ENCODE assay signal across 8 mouse cellular contexts in genomic region chr10:28075491-28076035, GRCm38 (mm10). TPM values are rescaled to one million over a fixed set of nuclear protein-coding genes. Genes with fewer than 3 reads are reported as not detected.
DNase-seq lines count a peak whose midpoint lies in the region; ATAC-seq and TF ChIP-seq lines count a peak whose summit lies in the region.

No protein-coding gene starts in this region.

- peak overlapping the region; percentile 97 for H3K27ac ChIP-seq in layer of hippocampus, adult 2 months
- H3K27ac ChIP-seq in lung, embryonic 14.5 days (ENCODE audit: low read depth): peak overlapping the region; percentile 98

- H3K4me1 ChIP-seq in lung, embryonic 14.5 days (ENCODE audit: insufficient read depth): no peaks in the 10 kb centered on the region

- H3K36me3 ChIP-seq in lung, embryonic 14.5 days (ENCODE audit: insufficient read depth): no peaks in the 10 kb centered on the region

- H3K9me3 ChIP-seq in lung, embryonic 14.5 days (ENCODE audit: low read depth, low read length): no peaks in the 10 kb centered on the region

- H3K4me2 ChIP-seq in lung, embryonic 14.5 days: peak overlapping the region; percentile 68

- H3K4me3 ChIP-seq in layer of hippocampus, adult 2 months: peak overlapping the region; percentile 65
- H3K4me3 ChIP-seq in lung, embryonic 14.5 days (ENCODE audit: low read depth, low read length): peak overlapping the region; percentile 75

- WGBS in lung, embryonic 14.5 days: under 1% methylated on average over 22 of the region's 22 CpGs

- DNase-seq in layer of hippocampus, adult 2 months (ENCODE audit: low spot score in 2 of 2): peak in 1 of 2 experiments; percentile 2
- DNase-seq in layer of hippocampus, adult 8-10 months (ENCODE audit: low spot score in 2 of 2): no peak
- DNase-seq in embryo, embryonic 10.5 days (ENCODE audit: low spot score): peak; percentile 70
- peak; percentile 15 to 21 for DNase-seq in heart, adult 9 months (ENCODE audit: low spot score in 2 of 2)
- peak; percentile 17 to 35 for DNase-seq in kidney, adult 8-10 months
- DNase-seq in lung, embryonic 14.5 days: peak; percentile 68
- DNase-seq in right cerebral cortex, postnatal 4 days: peak; percentile 21
- DNase-seq in Muller cell, postnatal 12 days (ENCODE audit: inconsistent ontology term): no peak

- TF ChIP-seq CTCF in layer of hippocampus, adult 2 months (conservative IDR thresholded peaks at IDR 0.05): no peak
- TF ChIP-seq CTCF in lung, embryonic 14.5 days (IDR thresholded peaks at IDR 0.05; ENCODE audit: low read depth): no peak

- peak; percentile 15; the same call in 1 of the 2 replicates for ATAC-seq in lung, embryonic 14.5 days (ENCODE audit: insufficient read depth)

- no peaks in the 10 kb centered on the region for H3K27me3 ChIP-seq in lung, embryonic 14.5 days (ENCODE audit: insufficient read depth, low read length)

- H3K9ac ChIP-seq in lung, embryonic 14.5 days: peak overlapping the region; percentile 85

RNA-seq across cellular contexts. Expression of gene Ptprk, which starts 0.9 kb away (rescaled TPM):
- total RNA-seq in layer of hippocampus, adult 2 months (2021): 10 to 100 TPM; 52.2 to 59.9 TPM
- total RNA-seq in layer of hippocampus, adult 8-10 months (2022): 10 to 100 TPM; 42.6 to 59.5 (median 51.5) TPM
- polyA plus RNA-seq in lung, embryonic 14.5 days (2014; fragmentation: Nextera tagmentation; extraction: Ambion mirVana): 47.9 and 50.9 TPM in 2 replicates

Comparison
In these comparisons a context has a peak if more than half of its experiments do, and no peak if none do; other contexts are left out.
1. DNase-seq: peak in embryo, embryonic 10.5 days (single experiment), heart, adult 9 months (2 of 2), kidney, adult 8-10 months (2 of 2), lung, embryonic 14.5 days (single experiment) and right cerebral cortex, postnatal 4 days (single experiment); none in layer of hippocampus, adult 8-10 months (0 of 2) and Muller cell, postnatal 12 days (single experiment).